Mouse (Mus musculus) forebrain, embryonic 11.5 days (tissue): ENCODE measurements around the gene Cnnm3. TPM values are rescaled to one million over a fixed set of nuclear protein-coding genes. Genes with fewer than 3 reads are reported as not detected.

Experiments
- ATAC-seq: fragments of 200-750 bp; cut with Nextera tagmentation; replicated peaks from 2 replicates; pipeline ENCODE4 v1.8.0; 2017; ENCODE audit warnings: moderate TSS enrichment; ENCODE audit not compliant: low FRiP score
- DNase-seq: peaks from one replicate; pipeline ENCODE4 v3.0.0-alpha.2; 2017; ENCODE audit warnings: low spot score
- H3K27ac ChIP-seq: fragments of 300-500 bp; sonication (generic); 2 replicates; pipeline ENCODE4 v1.5.1; 2014; ENCODE audit warnings: low read depth, low read length
- H3K27me3 ChIP-seq: fragments of 300-500 bp; sonication (generic); 2 replicates; pipeline ENCODE4 v1.6.1; 2014; ENCODE audit warnings: mild to moderate bottlenecking, low read length, mixed read lengths; ENCODE audit not compliant: control insufficient read depth, insufficient read depth
- H3K36me3 ChIP-seq: fragments of 300-500 bp; sonication (generic); 2 replicates; pipeline ENCODE4 v1.6.1; 2014; ENCODE audit warnings: mild to moderate bottlenecking, low read length, moderate library complexity, mixed read lengths; ENCODE audit not compliant: control insufficient read depth, insufficient read depth
- H3K4me1 ChIP-seq: fragments of 300-500 bp; sonication (generic); replicated peaks from 2 replicates; pipeline ENCODE4 v1.6.1; 2014; ENCODE audit warnings: low read length, mixed read lengths; ENCODE audit not compliant: control insufficient read depth, insufficient read depth
- H3K4me2 ChIP-seq: fragments of 300-500 bp; sonication (generic); 2 replicates; pipeline ENCODE4 v1.6.1; 2014; ENCODE audit warnings: low read depth, mild to moderate bottlenecking, low read length, moderate library complexity, mixed read lengths; ENCODE audit not compliant: severe bottlenecking
- H3K4me3 ChIP-seq: fragments of 300-500 bp; sonication (generic); 2 replicates; pipeline ENCODE4 v1.5.1; 2014; ENCODE audit warnings: low read depth, low read length
- H3K9ac ChIP-seq: fragments of 300-500 bp; sonication (generic); 2 replicates; pipeline ENCODE4 v1.6.1; 2014; ENCODE audit warnings: low read length
- H3K9me3 ChIP-seq: fragments of 300-500 bp; sonication (generic); 2 replicates; pipeline ENCODE4 v1.6.1; 2016; ENCODE audit warnings: low read length, mixed read lengths; ENCODE audit not compliant: control insufficient read depth
- WGBS: fragments of 180-500 bp; shearing (Covaris S2); extraction: QIAGEN DNeasy Blood & Tissue Kit; methylation state at CpG from one replicate; pipeline ENCODE4 v1.1.7; 2014; 5-methylcytosine and 5-hydroxymethylcytosine counted together
- polyA plus RNA-seq: library from polyadenylated mRNA; unstranded; fragments of >200 nt; fragmentation: Nextera tagmentation; extraction: Ambion mirVana; gene quantifications from 2 replicates; pipeline ENCODE4 v1.2.1, GENCODE M21; 2014

The Cnnm3 gene
- polyA plus RNA-seq, 1 experiment from 2014 or later = 6.8 TPM

DNA sequence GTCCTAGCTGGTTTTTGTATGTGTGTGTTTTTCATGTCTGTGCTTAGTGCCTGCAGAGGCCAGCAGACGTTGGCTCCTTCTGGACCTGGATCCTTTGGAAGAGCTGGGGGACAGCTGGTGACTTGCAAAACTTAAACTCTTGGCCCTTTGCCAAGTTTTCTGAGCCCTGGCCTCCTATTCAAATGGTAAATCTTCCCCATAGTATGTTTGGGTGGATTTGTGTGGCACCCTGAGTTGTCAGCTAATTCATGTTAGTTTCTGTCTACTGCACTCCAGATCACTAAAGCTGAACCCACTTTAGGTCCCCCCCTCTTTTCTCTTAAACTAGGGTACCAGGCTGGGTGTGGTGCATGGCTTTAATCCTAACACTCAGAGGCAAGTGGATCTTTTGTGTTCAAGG lies 16.7 kb downstream of the Cnnm3 start:
- no peak for DNase-seq
- Histone ChIP-seq H3K4me3 (no peak overlapping the region), H3K27ac (peak overlapping the region; percentile 51), H3K36me3 (peaks cover 4% of the 10 kb centered on the region; the same call in 1 of the 2 replicates), H3K4me1 (no peaks in the 10 kb centered on the region; the same call in 1 of the 2 replicates), H3K27me3 (no peaks in the 10 kb centered on the region), H3K9ac (no peak overlapping the region), H3K4me2 (no peak overlapping the region), H3K9me3 (no peaks in the 10 kb centered on the region)
- ATAC-seq = peak; percentile 68; the same call in 1 of the 2 replicates
- WGBS = 19% methylated on average over 1 of the region's 1 CpGs

- no peak overlapping the region for H3K9ac ChIP-seq
- no peaks in the 10 kb centered on the region for H3K9me3 ChIP-seq
- no peak overlapping the region for H3K4me3 ChIP-seq
- H3K27me3 ChIP-seq = no peaks in the 10 kb centered on the region
- H3K4me1 ChIP-seq = no peaks in the 10 kb centered on the region; the same call in 1 of the 2 replicates
- H3K27ac ChIP-seq = no peak overlapping the region
- no peak for ATAC-seq
- no peak overlapping the region for H3K4me2 ChIP-seq
- WGBS = 93% methylated on average over 4 of the region's 4 CpGs
- no peak for DNase-seq
- peaks cover 1% of the 10 kb centered on the region; the same call in 1 of the 2 replicates for H3K36me3 ChIP-seq
Observed at GRCm38 (mm10) chr1:36529274-36529673, 17.6 kb downstream of the Cnnm3 start.

GRCm38 (mm10) chr1:36529875-36530274 lies 18.2 kb downstream of the Cnnm3 start:
- no peak for ATAC-seq
- Histone ChIP-seq H3K27me3 (no peaks in the 10 kb centered on the region), H3K9me3 (no peaks in the 10 kb centered on the region), H3K36me3 (no peaks in the 10 kb centered on the region; the same call in 1 of the 2 replicates), H3K4me3 (no peak overlapping the region), H3K4me1 (no peaks in the 10 kb centered on the region; the same call in 1 of the 2 replicates), H3K27ac (no peak overlapping the region), H3K9ac (no peak overlapping the region), H3K4me2 (no peak overlapping the region)
- WGBS = 95% methylated on average over 4 of the region's 4 CpGs
- DNase-seq = no peak

- no peaks in the 10 kb centered on the region for H3K36me3 ChIP-seq
- H3K4me1 ChIP-seq = no peaks in the 10 kb centered on the region; the same call in 1 of the 2 replicates
- no peaks in the 10 kb centered on the region for H3K27me3 ChIP-seq
- no peak overlapping the region for H3K4me2 ChIP-seq
- H3K4me3 ChIP-seq = no peak overlapping the region
- H3K27ac ChIP-seq = no peak overlapping the region
- 85% methylated on average over 8 of the region's 8 CpGs for WGBS
- ATAC-seq (0 out of 2 replicates have a peak, but pooled peaks have one; percentile 8), DNase-seq (no peak)
- no peaks in the 10 kb centered on the region for H3K9me3 ChIP-seq
- H3K9ac ChIP-seq = no peak overlapping the region
Observed at GRCm38 (mm10) chr1:36530485-36530884, 18.8 kb downstream of the Cnnm3 start.

- no peak overlapping the region for H3K9ac ChIP-seq
- no peaks in the 10 kb centered on the region; the same call in 1 of the 2 replicates for H3K4me1 ChIP-seq
- H3K27ac ChIP-seq = no peak overlapping the region
- no peak overlapping the region for H3K4me3 ChIP-seq
- H3K4me2 ChIP-seq = no peak overlapping the region
- no peaks in the 10 kb centered on the region for H3K9me3 ChIP-seq
- no peaks in the 10 kb centered on the region for H3K36me3 ChIP-seq
- DNase-seq = no peak
- WGBS = 90% methylated on average over 7 of the region's 7 CpGs
- H3K27me3 ChIP-seq = no peaks in the 10 kb centered on the region
- ATAC-seq = no peak
Observed at GRCm38 (mm10) chr1:36530962-36531361, 19.3 kb downstream of the Cnnm3 start.

GRCm38 (mm10) chr1:36531461-36531860 lies 19.8 kb downstream of the Cnnm3 start:
- no peak for ATAC-seq
- WGBS = 89% methylated on average over 12 of the region's 12 CpGs
- H3K36me3 ChIP-seq = no peaks in the 10 kb centered on the region
- H3K9me3 ChIP-seq = no peaks in the 10 kb centered on the region
- H3K27ac ChIP-seq = no peak overlapping the region
- no peak overlapping the region for H3K4me2 ChIP-seq
- no peak overlapping the region for H3K9ac ChIP-seq
- no peak overlapping the region for H3K4me3 ChIP-seq
- no peaks in the 10 kb centered on the region for H3K27me3 ChIP-seq
- DNase-seq = no peak
- H3K4me1 ChIP-seq = no peaks in the 10 kb centered on the region; the same call in 1 of the 2 replicates

- no peak overlapping the region for H3K9ac ChIP-seq
- ATAC-seq (no peak), DNase-seq (no peak)
- H3K9me3 ChIP-seq = no peaks in the 10 kb centered on the region
- no peak overlapping the region for H3K4me2 ChIP-seq
- H3K4me3 ChIP-seq = no peak overlapping the region
- no peaks in the 10 kb centered on the region for H3K36me3 ChIP-seq
- H3K27ac ChIP-seq = no peak overlapping the region
- no peaks in the 10 kb centered on the region; the same call in 1 of the 2 replicates for H3K4me1 ChIP-seq
- 88% methylated on average over 6 of the region's 6 CpGs for WGBS
- no peaks in the 10 kb centered on the region for H3K27me3 ChIP-seq
Observed at GRCm38 (mm10) chr1:36533546-36533945, 21.9 kb downstream of the Cnnm3 start.

- H3K9me3 ChIP-seq = no peaks in the 10 kb centered on the region
- no peak overlapping the region for H3K4me2 ChIP-seq
- DNase-seq (no peak), ATAC-seq (no peak)
- H3K36me3 ChIP-seq = no peaks in the 10 kb centered on the region
- H3K4me3 ChIP-seq = no peak overlapping the region
- no peaks in the 10 kb centered on the region for H3K4me1 ChIP-seq
- WGBS = 80% methylated on average over 6 of the region's 6 CpGs
- H3K27me3 ChIP-seq = no peaks in the 10 kb centered on the region
- H3K27ac ChIP-seq = no peak overlapping the region
- no peak overlapping the region for H3K9ac ChIP-seq
Observed at GRCm38 (mm10) chr1:36534595-36535058, 23.0 kb downstream of the Cnnm3 start.
